Mouse (Mus musculus) G1E (cell line): ENCODE results near the gene Pcca.

Experiments used
- CTCF ChIP-seq: IDR thresholded peaks from 2 replicates; pipeline ENCODE4 v1.5.1; 2012; ENCODE audit warnings: low read depth, low read length, inconsistent platforms, mixed read lengths
- GATA1 ChIP-seq: IDR thresholded peaks from 2 replicates; pipeline ENCODE4 v1.6.1; 2012; ENCODE audit warnings: borderline replicate concordance, low read length, inconsistent platforms, mixed read lengths
- GATA2 ChIP-seq: IDR thresholded peaks from 2 replicates; pipeline ENCODE4 v1.6.1; 2012; ENCODE audit warnings: low read depth, low read length, inconsistent platforms, borderline replicate concordance
- TAL1 ChIP-seq: conservative IDR thresholded peaks from 2 replicates; pipeline ENCODE4 v1.6.1; 2012; ENCODE audit warnings: low read depth, low read length, inconsistent platforms, mixed read lengths

DNA sequence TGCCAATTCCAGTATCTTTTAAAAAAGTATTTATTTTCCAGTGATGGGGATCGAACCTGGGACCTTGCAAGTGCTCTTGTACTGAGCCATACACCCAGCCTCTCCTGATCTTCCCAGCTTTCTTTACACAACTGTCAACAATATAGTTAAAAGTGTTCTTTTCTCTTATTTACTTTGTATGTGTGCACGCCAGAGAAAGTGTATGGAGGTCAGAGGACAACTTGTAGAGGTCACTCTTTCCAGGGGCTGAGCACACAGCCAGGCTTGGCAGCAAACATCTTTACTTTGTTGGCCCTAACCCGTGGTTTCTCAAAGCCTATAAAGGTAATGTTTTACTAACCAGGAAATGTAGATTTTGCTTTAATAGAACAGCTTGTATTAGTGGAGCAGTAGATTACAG lies 22.6 kb upstream of the Pcca start:
- no peak for TF ChIP-seq CTCF
- no peak for TF ChIP-seq GATA2
- TF ChIP-seq TAL1 = no peak
- no peak for TF ChIP-seq GATA1
